Mouse (Mus musculus): ENCODE data around the gene Alox12e. TPM values are rescaled to one million over a fixed set of nuclear protein-coding genes. Genes with fewer than 3 reads are reported as not detected.

The Alox12e gene
- polyA plus RNA-seq, 1 experiment from 2014 or later, result not detected

DNA sequence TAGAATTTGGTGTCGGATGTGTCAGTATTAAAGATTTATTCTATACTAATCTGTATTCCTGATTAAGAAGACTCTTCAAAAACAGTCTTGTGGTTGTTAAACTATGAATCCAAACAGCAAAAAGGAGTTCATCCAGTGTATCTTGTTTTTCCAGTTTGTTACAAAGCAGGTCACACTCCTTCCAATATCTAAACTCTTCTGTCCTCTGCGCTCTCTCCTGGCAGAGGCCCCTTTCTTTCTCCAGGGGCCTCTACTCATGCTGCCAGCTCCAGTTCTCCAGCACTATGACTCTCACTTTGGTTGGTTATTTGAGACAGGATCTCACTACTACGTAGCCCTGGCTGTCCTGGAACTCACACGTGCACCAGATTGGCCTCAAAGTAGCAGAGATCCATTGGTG lies 56.6 kb downstream of the Alox12e start:
- Histone ChIP-seq H3K27ac (replicated peaks in 1 of 2; ENCODE audit: control insufficient read depth in 1 of 2, insufficient read depth in 1 of 2, low read depth in 2 of 2, low read length in 2 of 2) (peak overlapping the region; percentile 47 to 48; a peak in 3 of 4 replicates), H3K4me2 (ENCODE audit: low read length) (no peak overlapping the region), H3K4me1 (ENCODE audit: control insufficient read depth in 2 of 2, insufficient read depth in 2 of 2, low read length in 2 of 2) (peaks cover 10 to 14% of the 10 kb centered on the region in 2 experiments), H3K9ac (ENCODE audit: low read length) (no peak overlapping the region; the same call in 1 of the 2 replicates), H3K4me3 (ENCODE audit: control insufficient read depth in 1 of 2, insufficient read depth in 1 of 2, low read depth in 1 of 2, low read length in 2 of 2) (no peak overlapping the region), H3K36me3 (ENCODE audit: control insufficient read depth, insufficient read depth, low read length) (no peaks in the 10 kb centered on the region), H3K27me3 (ENCODE audit: control insufficient read depth, insufficient read depth, low read length) (no peaks in the 10 kb centered on the region), H3K9me3 (ENCODE audit: control insufficient read depth, low read length) (no peaks in the 10 kb centered on the region)
- 52% methylated on average over 4 of the region's 4 CpGs for WGBS
- no peak for ATAC-seq (ENCODE audit: insufficient number of reproducible peaks, insufficient read depth, low FRiP score, low read depth)

Other genes starting within 250 kb of the Alox12e start
- not detected in 2 replicates for gene Asgr2, start 230.0 kb downstream of the Alox12e start, polyA plus RNA-seq (2014; fragmentation: Nextera tagmentation; extraction: Ambion mirVana)
- gene Mgl2, start 192.3 kb downstream of the Alox12e start, polyA plus RNA-seq (2014; fragmentation: Nextera tagmentation; extraction: Ambion mirVana), result 0.16 and 0.20 TPM in 2 replicates
- 0.36 TPM in 2 replicates for gene Clec10a, start 166.4 kb downstream of the Alox12e start, polyA plus RNA-seq (2014; fragmentation: Nextera tagmentation; extraction: Ambion mirVana)
- 0.16 and 0.18 TPM in 2 replicates for gene Slc16a11, start 109.9 kb downstream of the Alox12e start, polyA plus RNA-seq (2014; fragmentation: Nextera tagmentation; extraction: Ambion mirVana)
- gene Slc16a13, start 101.6 kb downstream of the Alox12e start, polyA plus RNA-seq (2014; fragmentation: Nextera tagmentation; extraction: Ambion mirVana), result 4.9 and 6.4 TPM in 2 replicates
- gene Bcl6b, start 92.8 kb downstream of the Alox12e start, polyA plus RNA-seq (2014; fragmentation: Nextera tagmentation; extraction: Ambion mirVana), result 18.7 and 22.4 TPM in 2 replicates
- gene 0610010K14Rik, start 84.7 kb downstream of the Alox12e start, polyA plus RNA-seq (2014; fragmentation: Nextera tagmentation; extraction: Ambion mirVana), result 139 and 143 TPM in 2 replicates
- 10.1 and 12.2 TPM in 2 replicates for gene Gm21988, start 82.8 kb downstream of the Alox12e start, polyA plus RNA-seq (2014; fragmentation: Nextera tagmentation; extraction: Ambion mirVana)
- gene Rnasek, start 82.8 kb downstream of the Alox12e start, polyA plus RNA-seq (2014; fragmentation: Nextera tagmentation; extraction: Ambion mirVana), result 219 and 240 TPM in 2 replicates
- 3.0 TPM in 2 replicates for gene Alox12, start 67.3 kb downstream of the Alox12e start, polyA plus RNA-seq (2014; fragmentation: Nextera tagmentation; extraction: Ambion mirVana)
- gene Alox15, start 29.4 kb upstream of the Alox12e start, polyA plus RNA-seq (2014; fragmentation: Nextera tagmentation; extraction: Ambion mirVana), result 0.13 TPM in 1 of 2 replicates, not detected in the other
- 17.8 and 17.9 TPM in 2 replicates for gene Pelp1, start 87.4 kb upstream of the Alox12e start, polyA plus RNA-seq (2014; fragmentation: Nextera tagmentation; extraction: Ambion mirVana)
- gene Arrb2, start 110.0 kb upstream of the Alox12e start, polyA plus RNA-seq (2014; fragmentation: Nextera tagmentation; extraction: Ambion mirVana), result 5.4 and 8.6 TPM in 2 replicates
- 25.1 and 26.8 TPM in 2 replicates for gene Med11, start 129.3 kb upstream of the Alox12e start, polyA plus RNA-seq (2014; fragmentation: Nextera tagmentation; extraction: Ambion mirVana)
- gene Zmynd15, start 136.8 kb upstream of the Alox12e start, polyA plus RNA-seq (2014; fragmentation: Nextera tagmentation; extraction: Ambion mirVana), result 0.95 and 2.0 TPM in 2 replicates
- 9.4 and 10.3 TPM in 2 replicates for gene Cxcl16, start 137.4 kb upstream of the Alox12e start, polyA plus RNA-seq (2014; fragmentation: Nextera tagmentation; extraction: Ambion mirVana)
- gene Tm4sf5, start 182.6 kb upstream of the Alox12e start, polyA plus RNA-seq (2014; fragmentation: Nextera tagmentation; extraction: Ambion mirVana), result 8.7 and 10.5 TPM in 2 replicates
- 0.32 and 0.43 TPM in 2 replicates for gene Vmo1, start 192.0 kb upstream of the Alox12e start, polyA plus RNA-seq (2014; fragmentation: Nextera tagmentation; extraction: Ambion mirVana)
- 0.27 and 0.49 TPM in 2 replicates for gene Gltpd2, start 196.6 kb upstream of the Alox12e start, polyA plus RNA-seq (2014; fragmentation: Nextera tagmentation; extraction: Ambion mirVana)
- 625 and 657 TPM in 2 replicates for gene Psmb6, start 202.7 kb upstream of the Alox12e start, polyA plus RNA-seq (2014; fragmentation: Nextera tagmentation; extraction: Ambion mirVana)
- not detected in 2 replicates for gene Gm40193, start 210.3 kb upstream of the Alox12e start, polyA plus RNA-seq (2014; fragmentation: Nextera tagmentation; extraction: Ambion mirVana)
- 11.1 and 11.7 TPM in 2 replicates for gene Pld2, start 217.4 kb upstream of the Alox12e start, polyA plus RNA-seq (2014; fragmentation: Nextera tagmentation; extraction: Ambion mirVana)
- 12.7 and 13.2 TPM in 2 replicates for gene Mink1, start 240.3 kb upstream of the Alox12e start, polyA plus RNA-seq (2014; fragmentation: Nextera tagmentation; extraction: Ambion mirVana)